Mouse (Mus musculus): ENCODE measurements at regions not wholly inside any gene's neighbourhood (a gene's known extent, or its start where the extent isn't known, plus 50 kb on each side); places are given as distances from the start of the nearest gene placed in this dataset.

DNA sequence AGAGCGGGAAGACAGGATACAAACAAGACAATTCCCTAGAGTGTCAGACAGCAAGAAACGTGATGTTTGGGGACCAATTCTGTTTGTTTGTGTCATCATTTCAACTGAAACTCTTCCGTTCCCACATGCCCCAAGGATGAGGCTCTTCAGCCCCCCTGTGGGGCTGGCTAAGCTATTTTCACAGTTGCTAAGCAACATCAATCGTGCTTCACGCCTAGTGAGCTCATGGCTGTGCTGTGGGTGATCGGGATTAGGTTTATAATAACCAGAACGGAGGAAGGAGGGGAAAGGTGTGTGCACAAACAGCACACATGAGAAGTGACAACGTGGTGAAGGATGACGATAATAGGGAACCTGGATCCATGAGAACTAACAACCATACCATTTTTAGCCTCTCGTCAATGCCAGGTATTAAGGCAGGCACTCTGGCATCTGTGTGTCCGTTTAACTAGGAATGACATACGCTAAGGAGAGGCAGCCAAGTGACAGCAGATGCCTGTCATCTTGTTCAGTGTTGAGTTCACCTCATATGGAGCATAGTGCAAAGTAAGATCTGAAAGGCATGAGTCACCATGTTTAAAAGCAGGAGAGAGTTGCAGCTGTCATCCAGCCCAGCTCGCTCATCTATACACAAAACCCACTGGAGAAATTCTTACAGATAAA, 222.6 kb downstream of the Snx19 start:
- no peak for TF ChIP-seq GATA1 (IDR thresholded peaks at IDR 0.05; ENCODE audit: borderline replicate concordance, low read length)
- TF ChIP-seq FLI1 (IDR thresholded peaks at IDR 0.05; ENCODE audit: low read length): no peak

Measured in megakaryocyte, embryonic 14.5 days (primary cell).